Mouse (Mus musculus) cerebellum, adult 2 months (tissue): ENCODE measurements around the gene Chat. TPM values are rescaled to one million over a fixed set of nuclear protein-coding genes. Genes with fewer than 3 reads are reported as not detected.

Source experiments
- DNase-seq, 2 experiments: peaks; one replicate each; pipeline ENCODE4 v3.0.0; 2021
- H3K27ac ChIP-seq: fragments of 200-500 bp; 2 replicates; pipeline ENCODE4 v1.5.1; 2012; ENCODE audit warnings: low read length, control low read depth, inconsistent platforms; ENCODE audit not compliant: insufficient read depth
- H3K27me3 ChIP-seq: fragments of 200-500 bp; 2 replicates; pipeline ENCODE4 v1.6.1; 2012; ENCODE audit warnings: inconsistent platforms, mild to moderate bottlenecking, low read length, moderate library complexity; ENCODE audit not compliant: control insufficient read depth, insufficient read depth
- H3K4me1 ChIP-seq: fragments of 200-500 bp; 2 replicates; pipeline ENCODE4 v1.6.1; 2011; ENCODE audit warnings: low read length; ENCODE audit not compliant: control insufficient read depth, insufficient read depth
- H3K4me3 ChIP-seq: fragments of 200-500 bp; replicated peaks from 2 replicates; pipeline ENCODE3; 2011; ENCODE audit warnings: mild to moderate bottlenecking, low read depth, low read length, control low read depth; ENCODE audit not compliant: insufficient read depth
- CTCF ChIP-seq: fragments of 200-500 bp; IDR thresholded peaks from 2 replicates; pipeline ENCODE4 v1.5.1; 2011; ENCODE audit warnings: low read depth, mild to moderate bottlenecking, control low read depth, low read length, moderate library complexity, borderline replicate concordance; ENCODE audit not compliant: insufficient read depth
- POLR2A ChIP-seq: fragments of 200-500 bp; IDR thresholded peaks from 2 replicates; pipeline ENCODE4 v1.6.1; 2011; ENCODE audit warnings: low read length, control low read depth, borderline replicate concordance; ENCODE audit not compliant: insufficient read depth
- WGBS: fragments of 180-500 bp; shearing (Covaris S2); methylation state at CpG from one replicate; pipeline ENCODE4 v1.1.7; 2018; 5-methylcytosine and 5-hydroxymethylcytosine counted together
- polyA plus RNA-seq: library from polyadenylated mRNA; depleted of rRNA; stranded (reverse); fragments of >200 nt; gene quantifications from 2 replicates; pipeline ENCODE4 v1.2.3, GENCODE M21; 2012

Gene Chat
- polyA plus RNA-seq, 1 experiment = 7.8 TPM

DNA sequence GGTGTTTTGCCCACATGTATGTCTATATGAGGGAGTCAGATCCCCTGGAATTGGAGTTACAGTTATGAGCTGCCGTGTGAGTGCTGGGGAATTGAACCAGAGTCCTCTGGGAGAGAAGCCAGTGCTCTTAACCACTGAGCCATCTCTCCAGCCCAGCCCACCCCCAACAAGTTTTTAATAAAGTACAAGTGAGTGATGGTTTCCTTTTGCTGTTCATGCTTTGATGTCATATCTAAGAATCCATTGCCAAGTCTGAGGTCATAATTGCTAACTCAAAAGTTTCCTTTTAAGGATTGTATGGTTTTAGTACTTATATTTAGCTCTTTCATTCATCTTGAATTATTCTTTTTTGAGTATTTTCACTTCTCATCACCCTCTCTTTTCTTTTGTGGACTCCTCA, 38.1 kb upstream of the Chat start:
- Histone ChIP-seq H3K4me1 (no peaks in the 10 kb centered on the region), H3K27ac (no peak overlapping the region), H3K27me3 (no peaks in the 10 kb centered on the region), H3K4me3 (no peak overlapping the region)
- no peak for DNase-seq
- 66% methylated on average over 1 of the region's 1 CpGs for WGBS
- TF ChIP-seq POLR2A = no peak
- no peak for TF ChIP-seq CTCF

DNA sequence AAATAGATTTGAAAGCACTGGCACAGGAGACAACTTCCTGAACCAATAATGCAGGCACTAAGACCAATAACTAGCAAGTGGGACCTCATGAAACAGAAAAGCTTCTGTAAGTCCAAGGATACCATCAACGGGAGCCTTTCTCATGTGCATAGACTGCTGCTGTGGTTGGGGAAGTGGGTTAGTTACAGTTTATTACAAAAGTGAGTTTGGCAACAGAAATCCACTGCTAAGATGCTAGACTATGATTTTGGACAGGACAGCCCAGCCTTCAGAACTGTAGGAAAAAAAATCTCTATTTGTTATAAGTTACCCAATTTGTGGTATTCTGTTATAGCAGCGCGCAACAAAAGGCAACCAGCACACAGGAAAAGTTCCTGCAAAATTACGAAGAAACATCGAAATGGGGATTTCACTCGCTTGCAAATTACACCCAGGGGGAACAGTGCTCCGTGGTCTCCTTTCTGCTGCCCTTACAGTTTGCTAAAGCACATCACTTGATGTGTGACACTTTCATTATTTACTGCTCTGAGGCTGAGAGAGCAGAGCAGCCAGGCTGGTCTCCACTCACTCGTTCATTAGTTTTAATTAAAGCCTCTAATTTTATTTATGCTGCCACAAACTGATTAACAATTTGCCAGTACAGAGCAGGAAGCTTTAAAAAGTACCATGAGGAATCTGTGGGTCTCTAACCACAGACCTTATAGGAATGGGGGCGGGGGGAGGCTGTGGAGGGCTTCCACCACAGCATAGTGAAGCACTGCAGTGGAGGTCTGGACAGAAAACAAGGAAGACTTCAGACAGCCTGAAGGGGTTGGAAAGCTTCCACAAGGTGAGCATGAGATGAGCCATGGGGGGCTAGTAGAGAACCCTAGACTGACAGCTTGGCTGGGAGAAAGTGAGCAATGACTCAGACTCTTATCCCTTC, 37.2 kb upstream of the Chat start:
- TF ChIP-seq POLR2A (no peak), CTCF (no peak)
- WGBS = 77% methylated on average over 9 of the region's 9 CpGs

GRCm38 (mm10) chr14:32501303-32501702, 35.5 kb upstream of the Chat start:
- 55% methylated on average over 2 of the region's 2 CpGs for WGBS
- H3K4me3 ChIP-seq = no peak overlapping the region
- H3K4me1 ChIP-seq = no peaks in the 10 kb centered on the region
- no peaks in the 10 kb centered on the region for H3K27me3 ChIP-seq
- H3K27ac ChIP-seq = no peak overlapping the region
- DNase-seq = no peak
- TF ChIP-seq POLR2A (no peak), CTCF (no peak)

More for the DNA sequence above, 37.2 kb upstream of the Chat start:
- no peak for DNase-seq
- Histone ChIP-seq H3K4me3 (no peak overlapping the region), H3K4me1 (no peaks in the 10 kb centered on the region), H3K27me3 (no peaks in the 10 kb centered on the region), H3K27ac (no peak overlapping the region)

GRCm38 (mm10) chr14:32496115-32496850, 30.5 kb upstream of the Chat start:
- H3K4me3 ChIP-seq = no peak overlapping the region
- TF ChIP-seq POLR2A (no peak), CTCF (no peak)
- WGBS = 75% methylated on average over 8 of the region's 8 CpGs
- no peak for DNase-seq
- no peaks in the 10 kb centered on the region for H3K27me3 ChIP-seq
- H3K4me1 ChIP-seq = no peaks in the 10 kb centered on the region
- H3K27ac ChIP-seq = no peak overlapping the region

- 6% methylated on average over 13 of the region's 13 CpGs for WGBS
- no peak for TF ChIP-seq CTCF
- no peak for TF ChIP-seq POLR2A
- Histone ChIP-seq H3K4me3 (no peak overlapping the region), H3K27me3 (no peaks in the 10 kb centered on the region), H3K4me1 (no peaks in the 10 kb centered on the region), H3K27ac (no peak overlapping the region)
- no peak for DNase-seq
These were observed 26.7 kb upstream of the Chat start for GRCm38 (mm10) chr14:32492521-32492920.

DNA sequence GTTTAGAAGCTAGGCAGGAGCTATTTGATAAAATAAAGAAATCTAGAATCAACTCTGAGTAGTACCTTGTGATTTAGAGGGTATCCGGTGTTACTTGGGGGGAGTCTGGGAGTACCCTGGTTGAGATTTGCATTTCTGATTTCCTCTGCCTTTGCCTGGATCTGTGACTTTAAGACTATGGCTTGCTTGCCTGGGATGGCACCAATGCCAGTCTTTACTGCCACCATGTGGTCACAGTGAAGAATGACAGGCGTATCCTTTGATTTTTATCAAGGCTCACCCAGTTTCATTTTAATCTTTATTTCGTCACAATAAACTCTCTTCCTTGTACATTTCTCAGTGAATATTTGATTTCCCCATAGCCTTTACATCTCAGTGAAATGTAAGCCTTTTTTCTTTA, 16.3 kb upstream of the Chat start:
- no peak overlapping the region for H3K4me3 ChIP-seq
- TF ChIP-seq POLR2A (no peak), CTCF (peak; percentile 90)
- H3K27ac ChIP-seq = no peak overlapping the region
- 8% methylated on average over 3 of the region's 3 CpGs for WGBS
- H3K4me1 ChIP-seq = peaks cover 9% of the 10 kb centered on the region
- H3K27me3 ChIP-seq = no peaks in the 10 kb centered on the region; the same call in 1 of the 2 replicates
- no peak for DNase-seq

GRCm38 (mm10) chr14:32477581-32477980, 11.8 kb upstream of the Chat start:
- Histone ChIP-seq H3K27me3 (no peaks in the 10 kb centered on the region; the same call in 1 of the 2 replicates), H3K4me3 (no peak overlapping the region), H3K27ac (no peak overlapping the region), H3K4me1 (peaks cover 9% of the 10 kb centered on the region)
- peak in 1 of 2 experiments; percentile 21 for DNase-seq
- no peak for TF ChIP-seq CTCF
- no peak for TF ChIP-seq POLR2A
- 12% methylated on average over 1 of the region's 1 CpGs for WGBS
